ENCODE assay signal across 12 mouse cellular contexts in the genomic region with DNA sequence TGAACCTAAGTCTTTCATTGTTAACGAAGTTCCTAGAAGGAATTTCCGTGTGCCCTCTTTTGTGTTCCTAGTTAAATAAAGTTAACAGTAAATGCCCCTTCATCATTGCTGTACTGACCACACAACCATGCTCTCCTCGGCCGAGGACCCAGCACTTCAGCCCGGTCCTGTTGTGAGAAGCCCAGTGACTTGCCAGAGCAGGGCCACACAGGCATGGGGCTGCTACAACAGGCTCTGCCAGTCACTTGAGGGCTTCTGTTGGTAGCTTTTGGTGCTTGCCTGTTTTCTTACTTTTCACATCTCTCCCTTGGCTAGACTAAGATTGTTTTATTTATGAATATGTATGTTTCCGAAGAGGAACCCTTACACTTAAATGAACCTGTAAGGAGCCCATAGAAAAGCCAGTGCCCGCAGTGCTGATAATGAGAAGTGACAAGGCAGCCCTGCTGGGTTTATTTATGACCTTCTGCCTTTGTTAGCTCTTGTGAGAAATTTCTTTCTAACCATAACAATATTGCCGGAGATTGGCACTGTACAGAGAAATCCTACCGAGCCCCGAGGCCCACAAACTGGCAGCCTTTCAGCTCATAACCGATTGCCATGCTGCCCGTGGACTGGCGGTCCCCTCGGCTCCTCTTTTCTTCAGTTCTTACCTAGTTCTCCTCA.
DNase-seq lines count a peak whose midpoint lies in the region; ATAC-seq lines count a peak whose summit lies in the region.
"Had no signal": no experiment of that assay in that cellular context is flagged by ENCODE, and none has a peak within 500 bp of the region (broad histone marks: within the 10 kb centered on the region; RNA-seq: fewer than 3 reads in every experiment).

No protein-coding gene starts in this region.

- peak overlapping the region; percentile 46; the same call in 1 of the 2 replicates for H3K27ac ChIP-seq in neural tube, embryonic 11.5 days (ENCODE audit: low read depth, low read length)
- no peak overlapping the region for H3K27ac ChIP-seq in intestine, embryonic 15.5 days
- H3K27ac ChIP-seq: gastrocnemius, adult 2 months had no signal

- H3K9ac ChIP-seq in neural tube, embryonic 11.5 days (ENCODE audit: low read length): no peak overlapping the region; the same call in 1 of the 2 replicates
- no peak overlapping the region for H3K9ac ChIP-seq in intestine, embryonic 15.5 days

- H3K9me3 ChIP-seq in neural tube, embryonic 11.5 days (ENCODE audit: control insufficient read depth, low read length): no peaks in the 10 kb centered on the region
- H3K9me3 ChIP-seq in intestine, embryonic 15.5 days: no peaks in the 10 kb centered on the region

- no peaks in the 10 kb centered on the region for H3K27me3 ChIP-seq in neural tube, embryonic 11.5 days (ENCODE audit: control insufficient read depth, insufficient read depth, low read length)
- no peaks in the 10 kb centered on the region for H3K27me3 ChIP-seq in intestine, embryonic 15.5 days (replicated peaks)

- peaks cover 19% of the 10 kb centered on the region for H3K4me1 ChIP-seq in neural tube, embryonic 11.5 days (ENCODE audit: control insufficient read depth, insufficient read depth, low read length)
- H3K4me1 ChIP-seq in intestine, embryonic 15.5 days (replicated peaks): peaks cover 27% of the 10 kb centered on the region

- no peak overlapping the region for H3K4me2 ChIP-seq in neural tube, embryonic 11.5 days (ENCODE audit: low read depth)
- no peak overlapping the region for H3K4me2 ChIP-seq in intestine, embryonic 15.5 days (replicated peaks)

- H3K4me3 ChIP-seq in neural tube, embryonic 11.5 days (ENCODE audit: low read depth, low read length): no peak overlapping the region
- no peak overlapping the region for H3K4me3 ChIP-seq in intestine, embryonic 15.5 days (replicated peaks)
- H3K4me3 ChIP-seq: gastrocnemius, adult 2 months; myocyte had no signal

- WGBS in neural tube, embryonic 11.5 days: 59% methylated on average over 14 of the region's 14 CpGs
- 64% methylated on average over 14 of the region's 14 CpGs for WGBS in intestine, embryonic 15.5 days

- intact Hi-C loops in heart, postnatal 10 days (cut with DNase I): no loop called here

- no peaks in the 10 kb centered on the region for H3K36me3 ChIP-seq in neural tube, embryonic 11.5 days (ENCODE audit: control insufficient read depth, insufficient read depth, low read length)
- no peaks in the 10 kb centered on the region for H3K36me3 ChIP-seq in intestine, embryonic 15.5 days

- ATAC-seq in neural tube, embryonic 11.5 days (ENCODE audit: insufficient read depth, low FRiP score, low TSS enrichment): no peak
- ATAC-seq in intestine, embryonic 15.5 days: 0 out of 2 replicates have a peak, but pooled peaks have one; percentile 1

- DNase-seq in neural tube, embryonic 11.5 days (ENCODE audit: low spot score): no peak
- no peak for DNase-seq in neural tube, embryonic 10.5 days (ENCODE audit: extremely low spot score, low spot score)
- peak; percentile 80 to 83 for DNase-seq in cerebellum, postnatal 25 days
- DNase-seq in retina, postnatal 1 day: peak; percentile 67
- DNase-seq in natural killer cell, adult 2 months (ENCODE audit: low spot score in 2 of 2): no peak
- DNase-seq in adrenal gland, postnatal 25 days: no peak
- no peak for DNase-seq in heart, postnatal 10 days
- DNase-seq: gastrocnemius, adult 2 months; kidney, adult 11 months; lung, adult 2 months had no signal

Comparison
In these comparisons a context has a peak if more than half of its experiments do, and no peak if none do; other contexts are left out.
1. DNase-seq: peak in cerebellum, postnatal 25 days (2 of 2) and retina, postnatal 1 day (single experiment); none in neural tube, embryonic 11.5 days (single experiment), neural tube, embryonic 10.5 days (single experiment), natural killer cell, adult 2 months (0 of 2), adrenal gland, postnatal 25 days (single experiment) and heart, postnatal 10 days (0 of 2).